Mouse (Mus musculus): ENCODE results near the gene Ell3. TPM values are rescaled to one million over a fixed set of nuclear protein-coding genes. Genes with fewer than 3 reads are reported as not detected.
A peak's percentile ranks its signal among the peaks of the same experiment; 100 is the strongest.
"Not testable (repeated sequence)": the region's sequence is repeated elsewhere in the genome, so short reads cannot be mapped to it uniquely, and the experiment has no call there.

Ell3 gene
- 8.5 and 9.2 TPM in 2 replicates for polyA plus RNA-seq (2015; fragmentation: Nextera tagmentation; extraction: Ambion mirVana)

GRCm38 (mm10) chr2:121444178-121444577 is at the start of gene Ell3:
Gene Ell3, minus strand, starts transcription at chr2:121444278.
- no peak within 1 kb of the TSS for H3K9ac ChIP-seq

GRCm38 (mm10) chr2:121484403-121484802 is 40.3 kb upstream of the Ell3 start:
- H3K4me2 ChIP-seq (replicated peaks); H3K9ac ChIP-seq; H3K9me3 ChIP-seq; H3K4me1 ChIP-seq (replicated peaks); ATAC-seq; H3K4me3 ChIP-seq (replicated peaks); H3K36me3 ChIP-seq; H3K27ac ChIP-seq; H3K27me3 ChIP-seq (replicated peaks): not testable (repeated sequence)
- WGBS: 85% methylated on average over 2 of the region's 2 CpGs

More at GRCm38 (mm10) chr2:121444178-121444577, at the start of gene Ell3:
- WGBS: 90% methylated on average over 1 of the region's 1 CpGs
- ATAC-seq: no peak
- Histone ChIP-seq H3K4me2 (replicated peaks) (peak within 1 kb of the TSS; percentile 91), H3K27me3 (replicated peaks) (0 out of 2 replicates have a peak, but pooled peaks cover 3% of the 10 kb centered on the region), H3K4me1 (replicated peaks) (peaks cover 17% of the 10 kb centered on the region; the same call in 1 of the 2 replicates), H3K9me3 (no peaks in the 10 kb centered on the region), H3K4me3 (replicated peaks) (peak within 1 kb of the TSS; percentile 47; the same call in 1 of the 2 replicates), H3K36me3 (no peaks in the 10 kb centered on the region), H3K27ac (no peak within 1 kb of the TSS)

DNA sequence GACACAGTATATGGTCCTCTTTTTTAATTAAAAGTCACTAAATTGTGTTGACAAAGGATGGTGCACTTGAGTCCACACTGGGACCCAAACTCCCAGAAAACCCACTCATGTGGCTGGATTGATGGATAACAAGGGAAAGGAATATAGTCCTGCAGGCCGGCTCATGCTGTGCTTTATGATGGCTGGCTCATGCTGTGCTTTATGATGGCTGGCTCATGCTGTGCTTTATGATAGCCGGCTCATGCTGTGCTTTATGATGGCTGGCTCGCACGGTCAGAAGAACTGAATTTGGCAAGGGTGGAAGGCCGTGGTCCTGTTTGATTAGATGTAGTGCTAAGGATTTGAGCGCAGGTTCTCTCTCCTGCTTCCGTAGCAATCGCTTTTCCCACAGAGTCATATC is 39.5 kb upstream of the Ell3 start:
- no peaks in the 10 kb centered on the region for H3K36me3 ChIP-seq
- H3K4me2 ChIP-seq (replicated peaks): no peak overlapping the region
- no peak overlapping the region for H3K4me3 ChIP-seq (replicated peaks)
- ATAC-seq: no peak
- no peaks in the 10 kb centered on the region for H3K27me3 ChIP-seq (replicated peaks)
- H3K4me1 ChIP-seq (replicated peaks): no peaks in the 10 kb centered on the region
- no peaks in the 10 kb centered on the region for H3K9me3 ChIP-seq
- no peak overlapping the region for H3K9ac ChIP-seq
- 59% methylated on average over 8 of the region's 8 CpGs for WGBS
- H3K27ac ChIP-seq: no peak overlapping the region

- ATAC-seq: not testable (repeated sequence)
These were observed 36.8 kb upstream of the Ell3 start for GRCm38 (mm10) chr2:121480916-121481315.

DNA sequence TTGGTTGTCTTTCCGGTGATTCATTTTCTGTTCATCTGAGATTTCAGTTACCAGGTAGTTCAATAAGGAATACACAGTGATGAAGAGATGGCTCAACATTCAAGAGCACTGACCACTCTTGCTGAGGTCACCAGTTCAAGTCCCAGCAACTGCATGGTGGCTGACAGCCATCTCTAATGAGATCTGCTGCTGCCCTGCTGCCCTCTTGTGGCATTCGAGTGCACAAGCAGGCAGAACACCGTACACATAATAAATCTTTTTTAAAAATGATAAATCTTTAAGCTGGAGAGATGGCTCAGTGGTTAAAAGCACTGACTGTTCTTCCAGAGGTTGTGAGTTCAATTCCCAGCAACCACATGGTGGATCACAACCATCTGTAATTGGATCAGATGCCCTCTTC is 36.4 kb upstream of the Ell3 start:
- no peak overlapping the region for H3K9ac ChIP-seq
- no peak for ATAC-seq
- H3K4me3 ChIP-seq (replicated peaks): no peak overlapping the region
- no peaks in the 10 kb centered on the region for H3K27me3 ChIP-seq (replicated peaks)
- no peaks in the 10 kb centered on the region for H3K36me3 ChIP-seq
- 54% methylated on average over 3 of the region's 3 CpGs for WGBS
- no peaks in the 10 kb centered on the region for H3K4me1 ChIP-seq (replicated peaks)
- H3K9me3 ChIP-seq: no peaks in the 10 kb centered on the region
- no peak overlapping the region for H3K27ac ChIP-seq
- H3K4me2 ChIP-seq (replicated peaks): no peak overlapping the region

More at GRCm38 (mm10) chr2:121480916-121481315, 36.8 kb upstream of the Ell3 start:
- H3K36me3 ChIP-seq; H3K4me1 ChIP-seq (replicated peaks); H3K27me3 ChIP-seq (replicated peaks); H3K9me3 ChIP-seq; H3K27ac ChIP-seq; H3K4me2 ChIP-seq (replicated peaks); H3K4me3 ChIP-seq (replicated peaks); H3K9ac ChIP-seq: not testable (repeated sequence)
- WGBS: 84% methylated on average over 13 of the region's 13 CpGs

DNA sequence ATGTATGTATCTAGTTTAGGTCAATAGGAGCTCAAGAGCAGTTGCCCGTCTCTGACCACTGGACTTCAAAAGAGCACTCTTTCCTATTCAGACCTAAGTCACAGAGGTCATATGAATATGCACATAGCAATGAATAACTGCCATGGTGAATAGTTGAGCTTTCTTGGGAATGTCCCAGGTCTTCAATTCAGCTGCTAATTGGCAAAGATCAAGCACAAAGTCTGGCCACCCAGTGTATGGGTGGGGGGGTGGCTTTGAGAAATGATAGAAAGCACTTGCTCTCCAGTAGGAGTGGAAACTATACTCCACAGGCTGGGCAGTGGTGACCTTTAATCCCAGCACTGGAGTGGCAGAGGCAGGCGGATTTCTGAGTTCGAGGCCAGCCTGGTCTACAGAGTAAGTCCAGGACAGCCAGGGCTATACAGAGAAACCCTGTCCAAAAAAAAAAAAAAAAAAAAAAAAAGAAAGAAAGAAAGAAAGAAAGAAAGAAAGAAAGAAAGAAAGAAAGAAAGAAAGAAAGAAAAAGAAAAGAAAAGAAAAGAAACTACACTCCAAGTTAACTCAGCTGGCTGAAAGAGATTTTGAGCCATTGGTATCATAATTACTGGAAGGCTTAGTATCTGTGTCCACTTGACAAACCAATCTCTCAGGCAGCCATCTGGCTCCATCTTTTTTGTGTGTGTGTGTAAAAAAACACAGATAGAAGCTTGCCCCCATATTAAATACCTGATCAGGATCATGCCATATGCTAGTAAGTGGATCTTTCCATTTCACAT is 33.6 kb upstream of the Ell3 start:
- Histone ChIP-seq H3K27me3 (replicated peaks) (no peaks in the 10 kb centered on the region), H3K27ac (no peak overlapping the region), H3K9me3 (no peaks in the 10 kb centered on the region), H3K4me3 (replicated peaks) (no peak overlapping the region), H3K4me1 (replicated peaks) (no peaks in the 10 kb centered on the region), H3K36me3 (no peaks in the 10 kb centered on the region), H3K4me2 (replicated peaks) (no peak overlapping the region), H3K9ac (no peak overlapping the region)
- WGBS: 88% methylated on average over 3 of the region's 3 CpGs
- no peak for ATAC-seq

GRCm38 (mm10) chr2:121475306-121475705 is 31.2 kb upstream of the Ell3 start:
- not testable (repeated sequence) for H3K9me3 ChIP-seq; ATAC-seq; H3K27me3 ChIP-seq (replicated peaks); H3K27ac ChIP-seq; H3K4me1 ChIP-seq (replicated peaks); H3K9ac ChIP-seq; H3K4me3 ChIP-seq (replicated peaks); H3K4me2 ChIP-seq (replicated peaks); H3K36me3 ChIP-seq
- WGBS: 94% methylated on average over 2 of the region's 2 CpGs

- Histone ChIP-seq H3K9me3 (no peaks in the 10 kb centered on the region), H3K9ac (peak overlapping the region; percentile 63; the same call in 1 of the 2 replicates), H3K27ac (no peak overlapping the region), H3K4me3 (replicated peaks) (peak overlapping the region; percentile 58), H3K27me3 (replicated peaks) (no peaks in the 10 kb centered on the region), H3K4me2 (replicated peaks) (peak overlapping the region; percentile 50), H3K4me1 (replicated peaks) (no peaks in the 10 kb centered on the region), H3K36me3 (no peaks in the 10 kb centered on the region)
- 32% methylated on average over 8 of the region's 8 CpGs for WGBS
- peak; percentile 60 for ATAC-seq
These were observed 30.1 kb upstream of the Ell3 start for GRCm38 (mm10) chr2:121474180-121474535.

GRCm38 (mm10) chr2:121473301-121474179 is 29.5 kb upstream of the Ell3 start, which contains the start of gene Mfap1b:
Gene Mfap1b, minus strand, starts transcription at chr2:121474067.
- H3K27ac ChIP-seq, H3K36me3 ChIP-seq: not testable (repeated sequence)

DNA sequence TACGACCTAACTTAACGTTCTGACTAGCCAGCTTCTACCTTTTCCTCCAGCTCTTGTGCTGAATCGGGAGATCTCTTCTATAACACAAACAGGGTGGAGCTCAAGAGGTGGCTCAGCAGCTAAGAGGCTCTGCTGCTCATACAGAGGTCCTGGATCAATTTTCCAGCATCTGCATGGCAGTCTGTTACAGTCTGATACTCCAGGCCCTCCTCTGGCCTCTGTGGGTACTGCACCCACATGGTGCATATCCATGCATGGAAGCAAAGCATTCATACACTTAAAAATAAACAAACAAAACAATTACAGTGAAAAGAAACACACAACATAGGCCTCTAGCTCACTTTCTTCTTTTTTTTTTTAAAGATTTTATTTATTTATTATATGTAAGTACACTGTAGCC is 28.7 kb upstream of the Ell3 start:
- ATAC-seq: not testable (repeated sequence)
- H3K4me2 ChIP-seq (replicated peaks): peak overlapping the region; percentile 75
- 100% methylated on average over 3 of the region's 3 CpGs for WGBS

More at GRCm38 (mm10) chr2:121473301-121474179, 29.5 kb upstream of the Ell3 start, which contains the start of gene Mfap1b:
- ATAC-seq: peak; percentile 97
- not testable (repeated sequence) for H3K27me3 ChIP-seq (replicated peaks); H3K9me3 ChIP-seq; H3K4me1 ChIP-seq (replicated peaks)
- peak within 1 kb of the TSS; percentile 58 for H3K4me3 ChIP-seq (replicated peaks)
- H3K9ac ChIP-seq: peak within 1 kb of the TSS; percentile 63
- peak within 1 kb of the TSS; percentile 75 for H3K4me2 ChIP-seq (replicated peaks)
- 5% methylated on average over 41 of the region's 41 CpGs for WGBS

GRCm38 (mm10) chr2:121468982-121469381 is 24.9 kb upstream of the Ell3 start:
- H3K36me3 ChIP-seq, H3K27ac ChIP-seq, H3K9me3 ChIP-seq: not testable (repeated sequence)

More for the DNA sequence above, 28.7 kb upstream of the Ell3 start:
- not testable (repeated sequence) for H3K9me3 ChIP-seq; H3K27me3 ChIP-seq (replicated peaks); H3K36me3 ChIP-seq; H3K4me1 ChIP-seq (replicated peaks); H3K4me3 ChIP-seq (replicated peaks); H3K9ac ChIP-seq; H3K27ac ChIP-seq

DNA sequence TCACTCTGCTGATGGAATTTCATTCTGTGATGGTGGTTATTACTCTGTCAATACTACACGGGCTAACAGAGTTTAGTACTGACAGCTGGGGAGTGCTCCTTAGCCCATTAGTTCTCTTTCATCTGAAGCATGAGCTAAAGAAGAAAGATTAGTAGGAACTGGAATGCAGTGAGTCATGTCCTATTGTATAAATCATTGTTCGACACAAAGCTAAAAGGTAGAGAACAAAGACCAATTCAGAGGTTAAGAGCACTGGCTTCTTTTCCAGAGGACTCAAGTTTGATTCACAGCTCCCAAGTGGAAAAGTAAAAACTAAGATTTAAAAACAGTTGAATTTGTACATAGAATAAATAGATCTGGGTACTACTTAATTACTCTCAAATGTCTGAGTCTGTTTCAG is 16.0 kb upstream of the Ell3 start:
- WGBS: 55% methylated on average over 2 of the region's 2 CpGs
- H3K4me1 ChIP-seq (replicated peaks): 0 out of 2 replicates have a peak, but pooled peaks cover 7% of the 10 kb centered on the region
- no peak overlapping the region for H3K27ac ChIP-seq
- no peak for ATAC-seq
- no peaks in the 10 kb centered on the region for H3K27me3 ChIP-seq (replicated peaks)
- no peaks in the 10 kb centered on the region for H3K9me3 ChIP-seq
- H3K4me3 ChIP-seq (replicated peaks): no peak overlapping the region
- no peak overlapping the region for H3K4me2 ChIP-seq (replicated peaks)
- no peak overlapping the region for H3K9ac ChIP-seq
- no peaks in the 10 kb centered on the region for H3K36me3 ChIP-seq

More at GRCm38 (mm10) chr2:121468982-121469381, 24.9 kb upstream of the Ell3 start:
- H3K4me2 ChIP-seq (replicated peaks); H3K27me3 ChIP-seq (replicated peaks); H3K4me3 ChIP-seq (replicated peaks); ATAC-seq; H3K9ac ChIP-seq; H3K4me1 ChIP-seq (replicated peaks): not testable (repeated sequence)
- 70% methylated on average over 2 of the region's 6 CpGs for WGBS

All from intestine, embryonic 15.5 days (tissue).